Mouse (Mus musculus) intestine, embryonic 14.5 days (tissue): Measurements from ENCODE around the gene Irak3. TPM values are rescaled to one million over a fixed set of nuclear protein-coding genes. Genes with fewer than 3 reads are reported as not detected.

Source experiments
- polyA plus RNA-seq: library from polyadenylated mRNA; unstranded; fragments of >200 nt; fragmentation: Nextera tagmentation; extraction: Ambion mirVana; gene quantifications from 2 replicates; pipeline ENCODE4 v1.2.1, GENCODE M21; 2014

The Irak3 gene
- polyA plus RNA-seq, 1 experiment from 2014 or later: 1.3 TPM

Other genes with a start within 250 kb of the Irak3 start
- 4.1 and 4.8 TPM in 2 replicates for gene Helb, start 89.1 kb downstream of the Irak3 start, polyA plus RNA-seq
- gene Tmbim4, start 540 bp downstream of the Irak3 start, polyA plus RNA-seq: 101 and 104 TPM in 2 replicates
- 63.2 and 63.4 TPM in 2 replicates for gene Llph, start 24.9 kb upstream of the Irak3 start, polyA plus RNA-seq